Mouse (Mus musculus): ENCODE measurements around the gene Samd10.

Gene Samd10

GRCm38 (mm10) chr2:181577126-181577525 lies 21.9 kb downstream of the Samd10 start:
- no peak for DNase-seq

GRCm38 (mm10) chr2:181576613-181577012 lies 22.4 kb downstream of the Samd10 start:
- DNase-seq: no peak

GRCm38 (mm10) chr2:181574921-181575545 lies 24.0 kb downstream of the Samd10 start:
- no peak for DNase-seq

GRCm38 (mm10) chr2:181573961-181574360 lies 25.1 kb downstream of the Samd10 start:
- DNase-seq: no peak

- DNase-seq: no peak
Measured at GRCm38 (mm10) chr2:181572921-181573920, 25.8 kb downstream of the Samd10 start.

GRCm38 (mm10) chr2:181571941-181572670 lies 26.9 kb downstream of the Samd10 start:
- DNase-seq: no peak

GRCm38 (mm10) chr2:181570921-181571595 lies 28.0 kb downstream of the Samd10 start:
- DNase-seq: no peak

DNA sequence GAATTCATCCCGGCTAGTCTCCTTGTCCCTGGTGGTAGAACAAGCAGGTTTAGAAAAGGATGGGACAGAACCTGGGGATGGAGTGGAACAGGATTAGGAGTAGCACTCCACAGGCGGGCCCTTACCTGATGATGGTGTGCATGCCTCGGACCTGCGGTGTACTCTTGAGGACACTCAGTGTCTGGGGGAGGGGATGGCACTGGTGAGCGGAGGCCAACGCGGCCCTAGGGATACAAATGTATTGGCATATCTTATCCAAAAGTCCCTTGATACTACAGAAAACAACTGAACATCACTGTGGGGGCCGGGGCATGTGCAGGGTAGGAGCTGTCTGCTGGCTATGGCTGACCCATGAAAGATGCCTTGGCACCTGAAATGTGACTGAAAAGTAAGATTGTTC lies 28.6 kb downstream of the Samd10 start:
- no peak for DNase-seq

- no peak for DNase-seq
Measured at GRCm38 (mm10) chr2:181569856-181570255, 29.2 kb downstream of the Samd10 start.

DNA sequence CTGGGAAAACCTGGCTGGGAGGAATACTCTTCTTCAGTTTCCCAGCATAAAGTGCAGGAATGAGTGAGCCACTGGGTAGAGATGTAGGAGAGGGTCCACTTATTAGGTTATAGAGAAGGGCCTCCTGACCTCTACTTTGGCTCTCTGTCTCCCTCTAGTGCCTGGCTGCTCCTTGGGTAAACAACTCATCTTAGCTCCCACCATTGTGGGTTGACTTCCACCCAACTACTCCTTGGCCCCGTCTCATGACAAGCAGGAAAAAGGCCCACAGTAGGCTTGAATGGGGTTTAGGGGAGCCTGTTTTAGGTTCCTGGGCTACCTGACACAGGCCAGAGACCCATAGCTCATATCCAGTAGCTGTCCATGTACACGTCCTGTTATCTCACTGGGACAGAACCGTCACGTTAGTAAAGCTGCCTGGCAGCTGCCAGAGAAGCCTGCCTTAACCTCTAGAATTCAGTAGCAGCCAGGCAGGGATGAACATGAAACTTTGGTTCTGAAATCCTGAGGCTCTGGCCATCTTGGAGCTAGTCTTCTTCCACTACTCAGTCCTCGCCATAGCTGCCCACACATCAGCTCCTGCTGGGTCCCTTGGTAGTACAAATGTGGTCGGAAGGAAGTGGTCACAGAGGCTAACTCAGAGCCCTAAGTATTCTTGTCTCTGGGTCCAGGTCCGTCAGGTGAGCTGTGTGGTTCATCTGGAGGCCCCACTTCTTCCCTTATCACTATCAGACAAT lies 30.6 kb downstream of the Samd10 start:
- DNase-seq: peak; percentile 71

DNA sequence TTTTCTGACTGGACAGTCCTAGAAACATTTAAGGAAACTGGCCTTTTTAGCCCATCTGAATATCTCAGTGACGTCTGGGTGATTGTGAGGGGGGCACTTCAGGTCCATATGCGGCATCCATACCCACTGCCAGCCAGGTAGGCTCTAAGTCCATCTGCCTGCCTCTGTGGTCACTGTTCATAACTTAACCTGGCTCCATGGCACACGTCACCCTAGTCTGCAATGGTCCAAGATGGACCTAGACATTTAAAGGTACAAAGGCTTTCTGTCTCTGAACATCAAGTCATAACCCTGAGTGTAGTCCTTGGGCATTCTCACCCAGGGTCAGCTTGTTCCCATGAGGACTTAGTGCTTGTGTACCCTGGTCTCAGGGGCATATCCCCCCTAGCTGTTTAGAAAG lies 31.7 kb downstream of the Samd10 start:
- no peak for DNase-seq

DNA sequence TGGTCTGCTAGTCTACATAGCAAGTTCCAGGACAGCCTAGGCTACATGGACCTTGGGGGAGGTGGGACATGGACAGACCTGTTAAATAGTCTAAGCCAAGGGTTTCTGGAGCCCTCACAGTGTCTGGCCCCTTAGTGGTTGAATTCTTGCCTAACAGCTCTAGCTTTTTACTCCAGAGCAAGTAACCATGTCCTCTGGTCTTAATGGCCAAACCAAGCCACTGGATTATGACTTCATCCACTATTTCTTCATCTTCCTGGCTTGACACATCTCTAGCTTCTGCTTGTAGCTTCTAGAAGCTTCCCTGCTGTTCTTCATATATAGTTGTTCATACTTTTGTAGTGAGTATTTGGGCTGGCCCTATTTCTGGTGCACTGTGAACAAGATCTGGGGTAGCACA lies 45.2 kb downstream of the Samd10 start:
- no peak for DNase-seq

DNA sequence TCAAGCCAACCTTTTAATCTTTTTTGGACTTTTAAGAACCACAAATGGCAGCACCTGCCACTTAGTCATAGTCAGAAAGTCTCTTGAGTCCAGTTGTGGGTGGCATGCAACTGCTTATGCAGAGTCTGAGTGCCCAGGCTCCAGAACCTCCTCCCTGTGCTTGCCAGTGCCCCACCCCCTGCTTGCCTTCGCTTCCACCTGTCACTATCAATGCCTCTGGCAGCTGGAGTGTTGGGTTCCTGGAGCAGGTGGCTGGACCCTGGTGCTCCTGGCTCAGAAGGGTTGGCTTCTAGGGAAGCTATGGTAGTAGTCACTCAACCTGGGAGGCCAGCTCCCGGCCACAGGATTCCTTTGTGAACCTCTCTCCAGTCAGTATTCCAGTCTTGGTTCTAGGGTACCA lies 48.8 kb downstream of the Samd10 start:
- no peak for DNase-seq

GRCm38 (mm10) chr2:181548682-181549081 lies 50.3 kb downstream of the Samd10 start:
- no peak for DNase-seq

DNA sequence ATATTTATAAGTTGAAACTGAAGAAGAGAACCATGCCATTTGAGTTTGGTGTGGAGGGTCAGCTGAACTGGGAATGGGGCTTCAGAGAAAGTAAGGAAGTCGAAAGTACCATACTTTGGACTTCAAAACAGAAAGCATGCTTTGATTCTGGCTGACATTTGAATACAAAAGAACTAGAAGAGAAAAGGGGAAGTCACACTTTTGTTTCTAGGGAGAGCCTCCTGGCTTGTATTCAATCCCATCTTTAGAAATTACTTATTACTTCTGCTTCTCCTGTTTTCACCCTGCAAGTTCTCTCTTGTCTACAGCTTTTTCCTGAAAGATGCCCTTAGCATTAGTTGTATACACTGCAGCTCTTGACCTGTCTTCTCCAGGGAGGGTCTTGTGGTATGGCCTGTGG lies 50.8 kb downstream of the Samd10 start:
- no peak for DNase-seq

DNA sequence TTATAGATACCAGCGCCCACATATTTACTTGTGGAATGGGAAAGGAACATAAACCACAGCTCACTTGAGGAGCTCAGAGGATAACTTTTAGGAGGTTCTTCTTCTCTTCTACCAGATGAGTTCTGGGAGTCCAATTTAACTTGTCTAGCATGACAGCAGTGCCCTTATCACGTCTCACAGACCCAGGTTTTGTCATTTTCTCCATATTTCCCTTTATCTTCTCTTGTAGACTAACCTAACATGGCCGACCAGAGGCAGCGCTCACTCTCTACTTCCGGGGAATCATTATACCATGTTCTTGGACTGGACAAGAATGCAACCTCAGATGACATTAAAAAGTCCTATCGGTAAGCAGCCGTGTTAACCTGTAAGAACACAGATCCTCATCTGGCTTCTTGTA lies 52.9 kb downstream of the Samd10 start:
- DNase-seq: peak; percentile 35
